Mouse (Mus musculus): Measurements from ENCODE around the gene Foxl1.

DNA sequence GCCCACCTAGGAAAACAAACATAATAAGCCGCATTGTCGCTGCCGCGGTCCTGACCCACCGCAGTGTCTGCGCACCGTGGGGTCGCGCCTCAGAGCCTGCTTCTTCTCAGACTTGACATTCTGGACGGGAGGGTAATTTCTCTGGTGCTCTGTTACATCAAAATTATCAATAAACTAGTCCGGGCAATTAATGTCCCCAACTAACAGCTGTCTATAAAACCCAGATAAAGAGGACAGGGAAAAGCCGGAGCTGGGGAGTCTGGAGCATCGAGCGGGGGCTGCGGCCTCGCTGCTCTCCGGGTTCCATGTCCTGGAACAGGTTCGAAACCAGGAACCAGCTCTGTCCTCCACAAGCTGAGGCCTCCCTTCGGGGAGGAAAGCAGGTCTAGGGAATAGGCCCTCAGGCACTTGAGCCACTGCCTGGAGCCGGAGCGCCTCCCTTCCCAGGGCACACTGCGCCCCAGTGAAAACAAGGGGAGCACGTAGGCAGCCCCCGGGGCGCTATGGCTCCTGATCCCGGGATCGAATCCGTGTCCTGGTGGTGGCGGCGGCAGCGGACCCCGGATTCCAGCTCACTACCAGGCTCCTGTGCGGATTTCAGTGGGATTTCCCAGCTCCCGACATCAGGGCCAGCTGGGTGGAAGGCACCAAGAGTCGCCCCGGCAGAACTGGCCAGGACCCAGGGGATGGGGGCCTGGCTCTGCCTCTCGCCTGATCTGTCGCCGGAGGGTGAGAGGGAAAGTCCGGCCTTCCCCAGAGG, 38.7 kb upstream of the Foxl1 start:
- TF ChIP-seq CTCF (IDR thresholded peaks at IDR 0.05; ENCODE audit: control insufficient read depth, insufficient read depth, insufficient replicate concordance, low read depth, low read length) (no peak), POLR2A (IDR thresholded peaks at IDR 0.05; ENCODE audit: control insufficient read depth, low read depth, low read length) (no peak)

Measured in testis, adult 2 months (tissue).